ENCODE assay signal across 8 mouse cellular contexts in genomic region chr5:137645652-137646091, GRCm38 (mm10). TPM values are rescaled to one million over a fixed set of nuclear protein-coding genes. Genes with fewer than 3 reads are reported as not detected.
DNase-seq lines count a peak whose midpoint lies in the region; ATAC-seq and TF ChIP-seq lines count a peak whose summit lies in the region.

Gene Irs3 (minus strand): TSS chr5:137645714.

- no peak within 1 kb of the TSS for H3K27ac ChIP-seq in heart, embryonic 11.5 days (ENCODE audit: low read depth, low read length)
- no peak within 1 kb of the TSS for H3K27ac ChIP-seq in kidney, postnatal 0 days

- H3K4me2 ChIP-seq in heart, embryonic 11.5 days = peak within 1 kb of the TSS; percentile 71
- H3K4me2 ChIP-seq in kidney, postnatal 0 days (ENCODE audit: low read length) = peak within 1 kb of the TSS; percentile 59

- peak; percentile 17 to 24 for DNase-seq in B cell, adult 2 months
- peak; percentile 20 for DNase-seq in NIH3T3 (ENCODE audit: low read depth)
- DNase-seq in kidney, postnatal 0 days (ENCODE audit: low spot score) = peak; percentile 37
- DNase-seq in cerebellum, postnatal 14 days = no peak
- DNase-seq in thymus, postnatal 36 days = no peak
- no peak for DNase-seq in left cerebral cortex, postnatal 4 days

- H3K9ac ChIP-seq in heart, embryonic 11.5 days (ENCODE audit: low read depth, low read length) = peak within 1 kb of the TSS; percentile 40
- 0 out of 2 replicates have a peak within 1 kb of the TSS, but pooled peaks have one; percentile 27 for H3K9ac ChIP-seq in kidney, postnatal 0 days (ENCODE audit: low read depth, low read length)

- no peaks in the 10 kb centered on the region for H3K9me3 ChIP-seq in heart, embryonic 11.5 days (replicated peaks; ENCODE audit: control insufficient read depth, low read length)
- H3K9me3 ChIP-seq in kidney, postnatal 0 days (replicated peaks; ENCODE audit: low read length) = no peaks in the 10 kb centered on the region

- peaks cover 35% of the 10 kb centered on the region for H3K27me3 ChIP-seq in heart, embryonic 11.5 days (ENCODE audit: control insufficient read depth, insufficient read depth, low read length)
- no peaks in the 10 kb centered on the region for H3K27me3 ChIP-seq in kidney, postnatal 0 days (ENCODE audit: insufficient read depth, low read length)

- no peak for ATAC-seq in heart, embryonic 11.5 days (replicated peaks; ENCODE audit: insufficient number of reproducible peaks, low FRiP score, low TSS enrichment)
- ATAC-seq in kidney, postnatal 0 days (replicated peaks; ENCODE audit: low FRiP score, low read depth) = no peak
- ATAC-seq in megakaryocyte progenitor cell, adult 5-6 weeks (replicated peaks; ENCODE audit: poor library complexity) = peak; percentile 62

- TF ChIP-seq CTCF in kidney, postnatal 0 days (IDR thresholded peaks at IDR 0.05; ENCODE audit: low read depth) = no peak

- peak within 1 kb of the TSS; percentile 46 for H3K4me3 ChIP-seq in heart, embryonic 11.5 days (ENCODE audit: low read depth, low read length)
- peak within 1 kb of the TSS; percentile 21; the same call in 1 of the 2 replicates for H3K4me3 ChIP-seq in kidney, postnatal 0 days (replicated peaks; ENCODE audit: low read depth, low read length)

- peaks cover 29% of the 10 kb centered on the region for H3K4me1 ChIP-seq in heart, embryonic 11.5 days (ENCODE audit: control insufficient read depth, insufficient read depth, low read length)
- H3K4me1 ChIP-seq in kidney, postnatal 0 days (replicated peaks; ENCODE audit: insufficient read depth, low read length) = peaks cover 29% of the 10 kb centered on the region; the same call in 1 of the 2 replicates

- peaks cover 6% of the 10 kb centered on the region for H3K36me3 ChIP-seq in heart, embryonic 11.5 days (ENCODE audit: control insufficient read depth, insufficient read depth, low read length)
- H3K36me3 ChIP-seq in kidney, postnatal 0 days (ENCODE audit: insufficient read depth, low read length) = peaks cover 13% of the 10 kb centered on the region; the same call in 1 of the 2 replicates

- 16% methylated on average over 11 of the region's 11 CpGs for WGBS in heart, embryonic 11.5 days (ENCODE audit: insufficient replicate concordance)
- WGBS in kidney, postnatal 0 days = 25% methylated on average over 11 of the region's 11 CpGs

- intact Hi-C loops in left cerebral cortex, postnatal 4 days (cut with DNase I) = no loop called here

RNA-seq across cellular contexts. Expression of gene Irs3, which starts in this region (rescaled TPM):
- polyA plus RNA-seq in heart, embryonic 11.5 days (2014; fragmentation: Nextera tagmentation; extraction: Ambion mirVana) = 0.23 TPM in 2 replicates
- 1.3 and 1.4 TPM in 2 replicates for polyA plus RNA-seq in kidney, postnatal 0 days (2015; fragmentation: Nextera tagmentation; extraction: Ambion mirVana)
- not detected in 2 replicates for total RNA-seq in megakaryocyte progenitor cell, adult 5-6 weeks (2015)
- total RNA-seq in megakaryocyte progenitor cell, adult 5-6 weeks (2017) = not detected in 2 replicates
- total RNA-seq in left cerebral cortex, postnatal 4 days (2021) = under 1 TPM in 1 of 2 experiments, not detected in 1; 0.28 TPM

Comparison
In these comparisons a context has a peak if more than half of its experiments do, and no peak if none do; other contexts are left out.
1. Peak in ATAC-seq in megakaryocyte progenitor cell, adult 5-6 weeks; RNA of the gene not detected or under 1 TPM.
2. DNase-seq: peak in B cell, adult 2 months (2 of 2), NIH3T3 (single experiment) and kidney, postnatal 0 days (single experiment); none in cerebellum, postnatal 14 days (0 of 2), thymus, postnatal 36 days (0 of 2) and left cerebral cortex, postnatal 4 days (single experiment).